Mouse (Mus musculus) telencephalon, adult 2 months (tissue): ENCODE data around the gene Mbd5.

Source experiments
- DNase-seq: peaks from one replicate; pipeline ENCODE4 v3.0.0-alpha.2; 2011; ENCODE audit warnings: low read depth, low spot score

Mbd5 gene

DNA sequence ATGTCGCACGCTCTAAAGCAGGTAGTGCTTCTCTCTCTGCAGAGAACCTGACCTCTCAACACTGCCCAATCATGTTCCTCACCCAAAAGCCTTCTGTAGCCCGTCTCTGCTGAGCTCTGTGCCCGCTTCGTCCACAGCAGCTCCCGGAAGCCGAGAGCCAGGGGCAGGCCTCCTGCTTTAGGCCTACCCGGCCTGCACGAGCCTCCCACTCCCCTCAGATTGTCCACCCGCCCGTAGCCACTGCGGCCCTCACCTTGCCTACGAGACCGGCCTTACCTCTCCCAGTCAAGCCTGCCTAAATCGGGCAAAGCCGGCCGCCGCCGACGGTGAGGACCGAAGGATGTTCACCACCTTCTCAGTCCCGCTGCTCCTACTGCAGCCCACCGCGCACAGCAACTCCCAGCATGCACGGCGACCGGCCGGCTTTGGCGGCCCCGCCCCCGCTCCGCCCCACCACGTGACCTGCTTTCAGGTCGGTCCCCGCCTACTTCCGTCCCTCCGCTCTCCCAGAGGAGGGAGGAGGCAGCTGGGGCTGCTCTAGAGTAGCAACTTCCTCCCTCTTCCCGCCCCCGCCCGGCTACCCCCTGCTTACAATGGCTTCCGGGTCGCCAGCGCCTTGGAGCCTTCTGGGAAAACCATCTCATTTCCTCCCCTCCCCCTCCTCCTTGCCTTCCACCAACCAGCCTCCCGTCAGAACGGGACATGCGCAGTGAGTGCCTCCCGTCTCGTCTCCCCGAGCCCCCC is at the start of gene Mbd5:
TSS of gene Mbd5 (plus strand) at position 668 of the 744 bp plus-strand sequence.
- peak; percentile 99 for DNase-seq

DNA sequence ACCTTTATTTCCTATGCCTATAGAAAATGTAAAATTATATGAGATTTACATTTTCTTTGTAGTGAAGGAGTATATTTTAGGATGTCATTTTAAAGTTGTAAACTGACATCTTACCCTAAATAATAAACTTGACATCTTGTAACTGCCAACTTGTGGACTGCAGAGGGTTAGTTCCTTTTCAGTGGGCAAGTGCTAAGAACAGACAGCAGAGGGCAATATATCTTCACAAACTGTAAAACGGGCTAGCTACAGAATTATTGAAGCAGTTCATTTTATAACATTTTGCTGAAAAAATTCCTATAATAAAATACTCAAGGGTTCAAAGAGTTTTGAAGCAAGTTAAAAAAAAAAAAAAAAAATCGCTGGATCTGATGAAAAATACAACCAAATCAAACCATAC is 40.4 kb upstream of the Mbd5 start:
- DNase-seq: peak; percentile 34

DNA sequence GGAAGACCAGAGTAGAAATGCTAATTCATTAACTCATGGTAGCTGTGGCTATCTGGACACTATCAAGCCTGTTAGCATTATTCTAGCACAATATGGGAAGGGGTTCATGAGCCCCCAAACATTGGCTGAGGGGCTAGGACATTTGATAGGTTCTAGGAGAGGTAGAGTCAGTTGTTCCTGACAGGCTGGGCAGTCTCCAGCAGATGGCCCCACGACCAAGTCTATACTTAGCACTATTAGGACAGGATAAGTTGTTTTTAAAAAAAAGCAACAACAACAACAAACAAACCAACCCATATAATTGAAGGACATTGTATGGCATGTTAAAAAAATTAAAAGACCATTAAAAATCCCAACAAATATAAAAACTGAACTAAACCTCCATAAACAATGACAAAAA is 35.1 kb upstream of the Mbd5 start:
- DNase-seq: no peak

GRCm38 (mm10) chr2:48915832-48916231 is 33.5 kb upstream of the Mbd5 start:
- no peak for DNase-seq

DNA sequence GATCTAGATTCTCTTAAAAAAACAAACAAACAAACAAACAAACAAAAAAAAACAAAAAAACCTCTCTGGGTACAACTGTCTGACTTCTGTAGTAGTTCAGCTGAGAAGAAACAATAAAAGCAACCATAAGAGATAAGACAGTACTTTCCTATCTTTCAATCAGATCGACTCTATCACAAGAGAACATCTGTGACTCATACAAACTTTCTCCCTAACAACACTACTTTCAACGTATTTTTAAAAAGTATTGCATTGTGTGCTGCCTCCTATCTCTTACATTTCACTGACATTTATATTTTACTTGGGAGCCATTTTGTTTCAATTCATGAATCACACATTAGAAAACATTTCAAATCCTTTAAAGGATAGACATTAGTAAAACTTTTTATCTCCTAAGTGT is 14.2 kb upstream of the Mbd5 start:
- DNase-seq: no peak

- no peak for DNase-seq
Measured at GRCm38 (mm10) chr2:48947761-48948160, 1.5 kb upstream of the Mbd5 start.

DNA sequence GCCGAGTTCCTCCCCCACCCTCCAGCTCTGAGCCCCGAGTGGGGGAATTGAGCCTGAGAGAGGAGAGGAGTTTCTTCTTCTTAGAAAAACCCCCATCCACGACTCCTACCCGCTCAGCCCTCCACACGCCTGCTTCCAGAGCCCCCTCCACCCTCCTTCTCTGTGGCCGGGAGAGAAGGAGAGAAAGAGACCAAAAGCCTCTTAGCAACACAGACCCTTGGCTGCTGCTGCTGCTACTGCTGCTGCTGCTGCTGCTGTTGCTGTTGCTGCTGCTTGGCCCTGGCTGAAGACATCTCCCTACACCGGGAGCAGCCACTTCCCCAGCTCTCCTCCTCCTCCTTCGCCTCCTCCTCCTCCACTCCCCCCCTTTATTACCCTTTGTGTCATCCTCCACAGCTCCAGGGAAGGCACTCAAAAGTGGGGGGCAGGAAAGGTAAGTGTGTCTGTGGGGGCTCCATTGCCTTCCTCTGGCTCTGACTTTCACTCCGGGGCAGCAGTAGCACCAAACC is 489 bp downstream of the Mbd5 start:
- peak; percentile 28 for DNase-seq

GRCm38 (mm10) chr2:48950252-48950315 is 776 bp downstream of the Mbd5 start, which contains the start of gene Orc4:
Gene Orc4, minus strand, starts transcription at chr2:48950277.
- no peak for DNase-seq

- no peak for DNase-seq
Measured at GRCm38 (mm10) chr2:48950316-48950880, 1.1 kb downstream of the Mbd5 start.

DNA sequence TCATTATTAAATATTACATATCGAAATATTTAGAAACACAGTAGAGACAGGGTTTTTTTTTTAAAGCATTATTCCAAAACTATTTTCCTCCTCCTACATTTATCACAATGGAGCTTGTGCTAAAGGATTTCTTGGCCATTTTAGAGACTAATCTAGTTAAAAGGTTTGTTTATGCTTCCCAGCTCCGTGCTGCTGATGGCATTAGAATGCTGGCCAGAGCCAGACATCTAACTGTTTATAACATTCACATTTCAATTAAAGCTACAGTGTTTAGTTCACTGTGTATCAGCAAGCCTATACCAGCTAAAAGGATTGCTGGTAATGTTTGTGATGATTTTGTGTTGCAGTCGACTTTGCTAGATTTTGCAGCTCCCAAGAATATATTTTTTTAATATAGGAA is 7.3 kb downstream of the Mbd5 start:
- DNase-seq: no peak

- DNase-seq: no peak
Measured at GRCm38 (mm10) chr2:48978920-48979319, 29.6 kb downstream of the Mbd5 start.

- DNase-seq: no peak
Measured at GRCm38 (mm10) chr2:48990322-48990721, 41.0 kb downstream of the Mbd5 start.

DNA sequence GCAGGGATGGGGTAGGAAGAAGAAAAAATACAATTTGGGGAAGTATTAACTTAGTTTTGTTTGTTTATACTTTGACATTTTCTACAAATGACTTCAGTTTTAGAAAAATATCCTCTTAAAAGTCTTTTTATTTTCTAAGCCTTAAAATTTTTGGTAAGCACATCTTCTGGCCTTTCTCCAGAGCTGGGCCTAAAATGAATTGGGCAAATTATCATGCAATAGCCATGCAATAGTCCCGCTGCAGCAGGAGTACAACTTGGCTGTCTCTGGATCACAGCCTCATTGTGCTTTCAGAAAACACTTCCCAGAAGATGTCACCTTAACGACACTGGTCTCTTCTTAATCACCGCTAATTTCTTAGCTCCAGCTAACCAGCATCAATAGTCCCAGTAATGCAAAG is 91.2 kb downstream of the Mbd5 start:
- no peak for DNase-seq

GRCm38 (mm10) chr2:49050030-49050429 is 100.7 kb downstream of the Mbd5 start:
- no peak for DNase-seq

- DNase-seq: no peak
Measured at GRCm38 (mm10) chr2:49067886-49068285, 118.6 kb downstream of the Mbd5 start.

- DNase-seq: no peak
Measured at GRCm38 (mm10) chr2:49084966-49085365, 135.7 kb downstream of the Mbd5 start.

GRCm38 (mm10) chr2:49090771-49091170 is 141.5 kb downstream of the Mbd5 start:
- no peak for DNase-seq

DNA sequence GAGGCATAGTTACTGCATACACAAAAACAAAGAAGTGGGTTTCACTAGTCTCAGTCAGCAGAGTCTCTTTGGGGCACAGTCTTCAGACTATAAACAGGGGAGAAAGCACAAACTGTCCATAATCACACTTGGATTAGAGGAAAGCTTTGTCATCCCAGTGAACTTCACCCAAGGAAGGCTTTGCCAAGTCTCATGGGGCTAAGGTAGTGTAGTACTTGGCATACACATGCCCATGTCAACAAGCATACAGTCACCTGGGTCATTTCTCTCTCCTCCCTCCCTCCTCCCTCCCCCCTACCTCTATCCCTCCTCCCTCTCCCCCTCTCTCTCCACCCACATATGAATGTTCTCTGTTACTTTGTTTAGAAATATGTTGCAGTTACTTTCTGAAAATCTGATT is 147.5 kb downstream of the Mbd5 start:
- DNase-seq: no peak

DNA sequence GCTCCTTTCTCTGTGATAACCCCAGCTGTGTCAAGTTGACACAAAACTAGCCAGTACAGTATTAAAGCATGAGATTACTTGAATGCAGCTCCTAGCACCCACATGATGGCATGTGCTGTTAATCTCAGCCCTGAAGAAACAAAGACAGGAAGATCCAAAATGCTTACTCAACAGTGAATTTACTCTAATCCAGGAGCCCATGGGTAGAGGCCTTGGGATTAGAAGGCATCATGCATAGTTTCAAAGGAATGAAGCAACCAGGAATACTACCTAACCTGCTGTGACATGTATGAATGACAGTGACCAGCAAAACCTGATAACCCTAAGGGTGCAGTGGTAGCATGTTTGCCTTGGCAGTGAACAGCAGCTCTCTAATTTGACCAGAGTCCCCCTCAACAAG is 159.6 kb downstream of the Mbd5 start:
- DNase-seq: no peak

GRCm38 (mm10) chr2:49119875-49120274 is 170.6 kb downstream of the Mbd5 start:
- no peak for DNase-seq

DNA sequence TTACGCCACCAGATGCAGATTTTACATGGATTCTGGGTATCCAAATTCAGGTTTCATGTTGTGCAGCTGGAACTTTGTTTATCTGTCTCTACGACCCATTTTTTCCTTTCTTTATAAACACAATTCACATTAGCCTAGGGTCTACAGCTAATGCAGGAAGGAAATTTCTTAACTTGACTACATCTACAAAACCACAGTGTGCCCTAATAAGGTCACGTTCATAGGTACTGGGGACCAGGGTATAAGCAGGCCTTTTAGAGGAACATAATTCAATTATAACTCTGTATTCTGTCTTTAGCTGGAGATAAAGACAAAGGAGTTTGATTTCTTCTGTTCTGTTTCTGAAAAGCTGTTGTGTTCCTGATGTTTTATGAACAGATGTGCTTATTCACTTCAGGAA is 172.3 kb downstream of the Mbd5 start:
- DNase-seq: no peak

DNA sequence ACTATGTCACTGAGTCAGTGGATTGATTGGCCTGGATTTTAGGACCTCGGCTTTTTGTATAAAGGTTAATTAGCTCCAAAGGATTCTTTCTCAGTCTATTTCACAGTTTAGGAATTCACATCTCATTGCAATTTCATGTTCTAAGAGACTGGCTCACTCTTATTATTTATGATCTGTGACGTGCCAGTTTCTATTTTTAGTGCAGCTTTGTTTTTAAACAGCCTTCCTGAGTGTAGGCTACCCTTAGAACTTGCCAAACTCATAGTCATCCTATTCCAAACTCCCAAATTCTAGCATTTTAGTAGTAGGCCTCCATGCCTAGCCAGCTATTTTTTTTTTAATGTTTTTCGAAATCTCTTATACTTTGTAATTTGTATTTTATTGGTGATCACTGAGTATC is 192.9 kb downstream of the Mbd5 start:
- no peak for DNase-seq

DNA sequence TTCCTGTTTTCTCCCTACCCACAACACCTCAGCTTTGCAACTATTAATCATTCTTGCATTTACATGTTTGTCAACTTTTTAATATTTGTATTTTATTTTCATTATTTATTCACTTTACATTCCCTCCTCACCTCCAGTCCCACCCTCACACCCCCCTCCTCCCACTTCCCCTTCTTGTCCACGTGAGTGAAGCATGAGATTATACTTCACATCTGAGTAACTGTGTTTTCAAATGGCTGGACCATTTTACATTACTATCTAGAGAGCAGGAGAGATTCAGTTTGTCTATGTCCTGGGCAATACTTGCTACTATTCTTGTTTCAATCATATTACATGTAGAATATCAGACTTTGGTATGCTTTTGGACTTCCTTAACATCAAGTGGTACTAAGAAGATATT is 204.3 kb downstream of the Mbd5 start:
- DNase-seq: no peak
